Mouse (Mus musculus) E14TG2a.4 (cell line): ENCODE data around the gene Plb1.

ENCODE experiments used
- CTCF ChIP-seq: conservative IDR thresholded peaks from 2 replicates; pipeline ENCODE4 v1.5.1; 2014; ENCODE audit warnings: low read length
- NANOG ChIP-seq: IDR thresholded peaks from 2 replicates; pipeline ENCODE4 v1.6.1; 2014; ENCODE audit warnings: borderline replicate concordance, low read length, mixed read lengths
- POU5F1 ChIP-seq: IDR thresholded peaks from 2 replicates; pipeline ENCODE4 v1.6.1; 2014; ENCODE audit warnings: low read length, borderline replicate concordance

- TF ChIP-seq NANOG (no peak), CTCF (no peak), POU5F1 (no peak)
Measured at GRCm38 (mm10) chr5:32314731-32315130, 82.2 kb downstream of the Plb1 start.
